9 mouse cellular contexts compared by ENCODE assay signal in the genomic region with DNA sequence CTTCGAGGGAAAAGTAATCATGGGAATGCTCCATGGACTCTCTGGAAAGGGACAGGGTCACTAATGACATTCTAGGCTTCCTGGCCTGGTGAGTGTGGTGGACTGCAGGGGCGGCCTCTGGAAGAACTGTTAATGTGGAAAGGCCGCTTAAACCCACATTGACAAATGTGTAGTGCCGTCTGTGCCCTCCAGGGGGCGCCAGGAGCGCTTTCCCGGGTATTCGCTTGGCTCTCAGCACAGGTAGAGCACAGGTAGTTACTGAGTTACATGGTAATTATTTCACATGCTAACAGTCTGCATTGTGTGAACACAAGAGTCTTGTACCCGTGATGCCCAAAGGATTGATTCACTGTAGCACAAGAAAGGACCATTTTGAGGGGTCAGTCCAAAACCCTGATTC. TPM values are rescaled to one million over a fixed set of nuclear protein-coding genes. Genes with fewer than 3 reads are reported as not detected.
DNase-seq lines count a peak whose midpoint lies in the region; ATAC-seq and TF ChIP-seq lines count a peak whose summit lies in the region.
"Had no signal": no experiment of that assay in that cellular context is flagged by ENCODE, and none has a peak within 500 bp of the region (broad histone marks: within the 10 kb centered on the region; RNA-seq: fewer than 3 reads in every experiment).

No protein-coding gene starts in this region.

- no peak for ATAC-seq in liver, embryonic 12.5 days
- no peak for ATAC-seq in kidney, postnatal 0 days (replicated peaks; ENCODE audit: low FRiP score, low read depth)
- no peak for ATAC-seq in stomach, postnatal 0 days (ENCODE audit: low FRiP score, low TSS enrichment)
- ATAC-seq in heart, embryonic 11.5 days (replicated peaks; ENCODE audit: insufficient number of reproducible peaks, low FRiP score, low TSS enrichment) = no peak
- no peak for ATAC-seq in midbrain, embryonic 15.5 days (replicated peaks)

- DNase-seq in liver = peak; percentile 41
- peak; percentile 31 for DNase-seq in adrenal gland, postnatal 25 days
- no peak for DNase-seq in kidney, postnatal 0 days (ENCODE audit: low spot score)
- peak; percentile 56 for DNase-seq in stomach, postnatal 0 days (ENCODE audit: low spot score)
- no peak for DNase-seq in heart, adult 11 months

- H3K9me3 ChIP-seq in liver, embryonic 12.5 days (replicated peaks) = no peaks in the 10 kb centered on the region
- H3K9me3 ChIP-seq in kidney, postnatal 0 days (replicated peaks; ENCODE audit: low read length) = no peaks in the 10 kb centered on the region
- H3K9me3 ChIP-seq in stomach, postnatal 0 days (ENCODE audit: control insufficient read depth, low read length) = no peaks in the 10 kb centered on the region
- no peaks in the 10 kb centered on the region for H3K9me3 ChIP-seq in heart, embryonic 11.5 days (replicated peaks; ENCODE audit: control insufficient read depth, low read length)
- H3K9me3 ChIP-seq in midbrain, embryonic 15.5 days = no peaks in the 10 kb centered on the region
- H3K9me3 ChIP-seq: neural tube, embryonic 13.5 days had no signal

- H3K4me1 ChIP-seq in liver, embryonic 12.5 days = peaks cover 20% of the 10 kb centered on the region
- H3K4me1 ChIP-seq in kidney, postnatal 0 days (replicated peaks; ENCODE audit: insufficient read depth, low read length) = no peaks in the 10 kb centered on the region
- H3K4me1 ChIP-seq in stomach, postnatal 0 days (replicated peaks; ENCODE audit: control insufficient read depth, insufficient read depth) = no peaks in the 10 kb centered on the region
- H3K4me1 ChIP-seq in heart, embryonic 11.5 days (ENCODE audit: control insufficient read depth, insufficient read depth, low read length) = no peaks in the 10 kb centered on the region; the same call in 1 of the 2 replicates
- H3K4me1 ChIP-seq in midbrain, embryonic 15.5 days = peaks cover 24% of the 10 kb centered on the region

- 21% methylated on average over 9 of the region's 9 CpGs for WGBS in liver, embryonic 12.5 days (ENCODE audit: insufficient replicate concordance)
- 29% methylated on average over 9 of the region's 9 CpGs for WGBS in kidney, postnatal 0 days
- WGBS in stomach, postnatal 0 days = 34% methylated on average over 9 of the region's 9 CpGs
- WGBS in heart, embryonic 11.5 days (ENCODE audit: insufficient replicate concordance) = 25% methylated on average over 9 of the region's 9 CpGs
- WGBS in midbrain, embryonic 15.5 days = 43% methylated on average over 9 of the region's 9 CpGs

- TF ChIP-seq CTCF in kidney, postnatal 0 days (IDR thresholded peaks at IDR 0.05; ENCODE audit: low read depth) = peak; percentile 72
- peak; percentile 74 for TF ChIP-seq CTCF in stomach, postnatal 0 days (IDR thresholded peaks at IDR 0.05; ENCODE audit: low read depth)

- TF ChIP-seq EP300 in stomach, postnatal 0 days (optimal IDR thresholded peaks at IDR 0.05) = no peak

- no peak overlapping the region for H3K27ac ChIP-seq in liver, embryonic 12.5 days
- H3K27ac ChIP-seq in kidney, postnatal 0 days = no peak overlapping the region
- no peak overlapping the region for H3K27ac ChIP-seq in stomach, postnatal 0 days (replicated peaks)
- no peak overlapping the region for H3K27ac ChIP-seq in heart, embryonic 11.5 days (ENCODE audit: low read depth, low read length)
- H3K27ac ChIP-seq in midbrain, embryonic 15.5 days = no peak overlapping the region

- no peaks in the 10 kb centered on the region for H3K36me3 ChIP-seq in liver, embryonic 12.5 days
- H3K36me3 ChIP-seq in kidney, postnatal 0 days (ENCODE audit: insufficient read depth, low read length) = no peaks in the 10 kb centered on the region
- H3K36me3 ChIP-seq in stomach, postnatal 0 days (ENCODE audit: control insufficient read depth, insufficient read depth, low read length) = no peaks in the 10 kb centered on the region
- H3K36me3 ChIP-seq in heart, embryonic 11.5 days (ENCODE audit: control insufficient read depth, insufficient read depth, low read length) = no peaks in the 10 kb centered on the region
- H3K36me3 ChIP-seq in midbrain, embryonic 15.5 days (replicated peaks) = no peaks in the 10 kb centered on the region
- H3K36me3 ChIP-seq: neural tube, embryonic 13.5 days had no signal

- no peak overlapping the region for H3K4me2 ChIP-seq in liver, embryonic 12.5 days
- no peak overlapping the region for H3K4me2 ChIP-seq in kidney, postnatal 0 days (ENCODE audit: low read length)
- no peak overlapping the region for H3K4me2 ChIP-seq in stomach, postnatal 0 days (replicated peaks; ENCODE audit: low read depth)
- H3K4me2 ChIP-seq in heart, embryonic 11.5 days = no peak overlapping the region
- no peak overlapping the region for H3K4me2 ChIP-seq in midbrain, embryonic 15.5 days
- H3K4me2 ChIP-seq: neural tube, embryonic 13.5 days had no signal

- H3K9ac ChIP-seq in liver, embryonic 12.5 days = no peak overlapping the region
- no peak overlapping the region for H3K9ac ChIP-seq in kidney, postnatal 0 days (ENCODE audit: low read depth, low read length)
- no peak overlapping the region for H3K9ac ChIP-seq in stomach, postnatal 0 days (ENCODE audit: low read length)
- no peak overlapping the region for H3K9ac ChIP-seq in heart, embryonic 11.5 days (ENCODE audit: low read depth, low read length)
- H3K9ac ChIP-seq in midbrain, embryonic 15.5 days = no peak overlapping the region
- H3K9ac ChIP-seq: neural tube, embryonic 13.5 days had no signal

- H3K4me3 ChIP-seq in liver, embryonic 12.5 days = no peak overlapping the region
- H3K4me3 ChIP-seq in kidney, postnatal 0 days (replicated peaks; ENCODE audit: low read depth, low read length) = no peak overlapping the region
- no peak overlapping the region for H3K4me3 ChIP-seq in stomach, postnatal 0 days (ENCODE audit: low read depth, low read length)
- H3K4me3 ChIP-seq in heart, embryonic 11.5 days (ENCODE audit: low read depth, low read length) = no peak overlapping the region
- H3K4me3 ChIP-seq in midbrain, embryonic 15.5 days = no peak overlapping the region
- H3K4me3 ChIP-seq: neural tube, embryonic 13.5 days had no signal

- peaks cover 90% of the 10 kb centered on the region for H3K27me3 ChIP-seq in liver, embryonic 12.5 days (replicated peaks)
- H3K27me3 ChIP-seq in kidney, postnatal 0 days (ENCODE audit: insufficient read depth, low read length) = no peaks in the 10 kb centered on the region
- no peaks in the 10 kb centered on the region for H3K27me3 ChIP-seq in stomach, postnatal 0 days (ENCODE audit: control insufficient read depth, insufficient read depth, low read length)
- H3K27me3 ChIP-seq in heart, embryonic 11.5 days (ENCODE audit: control insufficient read depth, insufficient read depth, low read length) = peaks cover 19% of the 10 kb centered on the region
- no peaks in the 10 kb centered on the region for H3K27me3 ChIP-seq in midbrain, embryonic 15.5 days (replicated peaks)

RNA-seq across cellular contexts. Expression of a gene that starts 21.0 kb away (rescaled TPM):
- not detected in 2 replicates for polyA plus RNA-seq in liver, embryonic 12.5 days (2016; fragmentation: Nextera tagmentation; extraction: Ambion mirVana)
- total RNA-seq in adrenal gland, postnatal 25 days (2021) = 0.09 TPM in 1 of 2 replicates, not detected in the other
- polyA plus RNA-seq in kidney, postnatal 0 days (2015; fragmentation: Nextera tagmentation; extraction: Ambion mirVana) = 0.08 and 0.09 TPM in 2 replicates
- 0.06 and 0.07 TPM in 2 replicates for polyA plus RNA-seq in stomach, postnatal 0 days (2015; fragmentation: Nextera tagmentation; extraction: Ambion mirVana)
- 0.04 TPM in 1 of 2 replicates, not detected in the other for polyA plus RNA-seq in heart, embryonic 11.5 days (2014; fragmentation: Nextera tagmentation; extraction: Ambion mirVana)
- polyA plus RNA-seq in midbrain, embryonic 15.5 days (2015; fragmentation: Nextera tagmentation; extraction: Ambion mirVana) = 5.9 and 6.6 TPM in 2 replicates

RNA-seq across cellular contexts. Expression of a gene that starts 47.1 kb away (rescaled TPM):
- 0.44 and 0.66 TPM in 2 replicates for polyA plus RNA-seq in liver, embryonic 12.5 days (2016; fragmentation: Nextera tagmentation; extraction: Ambion mirVana)
- total RNA-seq in adrenal gland, postnatal 25 days (2021) = not detected in 2 replicates
- 3.5 and 4.0 TPM in 2 replicates for polyA plus RNA-seq in kidney, postnatal 0 days (2015; fragmentation: Nextera tagmentation; extraction: Ambion mirVana)
- 2.2 and 2.3 TPM in 2 replicates for polyA plus RNA-seq in stomach, postnatal 0 days (2015; fragmentation: Nextera tagmentation; extraction: Ambion mirVana)
- polyA plus RNA-seq in heart, embryonic 11.5 days (2014; fragmentation: Nextera tagmentation; extraction: Ambion mirVana) = 0.20 and 0.67 TPM in 2 replicates
- 3.3 and 3.8 TPM in 2 replicates for polyA plus RNA-seq in midbrain, embryonic 15.5 days (2015; fragmentation: Nextera tagmentation; extraction: Ambion mirVana)

RNA-seq across cellular contexts. Expression of a gene that starts 50.8 kb away (rescaled TPM):
- polyA plus RNA-seq in liver, embryonic 12.5 days (2016; fragmentation: Nextera tagmentation; extraction: Ambion mirVana) = 15.0 and 15.9 TPM in 2 replicates
- 50.2 and 54.2 TPM in 2 replicates for total RNA-seq in adrenal gland, postnatal 25 days (2021)
- 16.1 and 16.5 TPM in 2 replicates for polyA plus RNA-seq in kidney, postnatal 0 days (2015; fragmentation: Nextera tagmentation; extraction: Ambion mirVana)
- 12.3 and 12.9 TPM in 2 replicates for polyA plus RNA-seq in stomach, postnatal 0 days (2015; fragmentation: Nextera tagmentation; extraction: Ambion mirVana)
- 17.7 and 20.4 TPM in 2 replicates for polyA plus RNA-seq in heart, embryonic 11.5 days (2014; fragmentation: Nextera tagmentation; extraction: Ambion mirVana)
- 13.2 and 13.6 TPM in 2 replicates for polyA plus RNA-seq in midbrain, embryonic 15.5 days (2015; fragmentation: Nextera tagmentation; extraction: Ambion mirVana)

Comparison
In these comparisons a context has a peak if more than half of its experiments do, and no peak if none do; other contexts are left out.
1. DNase-seq: peak in liver (single experiment), adrenal gland, postnatal 25 days (single experiment) and stomach, postnatal 0 days (single experiment); none in kidney, postnatal 0 days (single experiment) and heart, adult 11 months (single experiment).